Mouse (Mus musculus) heart, embryonic 11.5 days (tissue): Measurements from ENCODE around the gene Rnf208. TPM values are rescaled to one million over a fixed set of nuclear protein-coding genes. Genes with fewer than 3 reads are reported as not detected.

Source experiments
- ATAC-seq: fragments of 200-750 bp; cut with Nextera tagmentation; replicated peaks from 2 replicates; pipeline ENCODE4 v1.8.0; 2017; ENCODE audit warnings: moderate library complexity; ENCODE audit not compliant: insufficient number of reproducible peaks, low FRiP score, low TSS enrichment
- H3K27ac ChIP-seq: fragments of 300-500 bp; sonication (generic); 2 replicates; pipeline ENCODE4 v1.5.1; 2014; ENCODE audit warnings: mild to moderate bottlenecking, low read depth, low read length
- H3K27me3 ChIP-seq: fragments of 300-500 bp; sonication (generic); 2 replicates; pipeline ENCODE4 v1.6.1; 2014; ENCODE audit warnings: mild to moderate bottlenecking, low read length, mixed read lengths; ENCODE audit not compliant: control insufficient read depth, insufficient read depth
- H3K36me3 ChIP-seq: fragments of 300-500 bp; sonication (generic); 2 replicates; pipeline ENCODE4 v1.6.1; 2014; ENCODE audit warnings: mild to moderate bottlenecking, low read length, moderate library complexity, mixed read lengths; ENCODE audit not compliant: control insufficient read depth, insufficient read depth
- H3K4me1 ChIP-seq: fragments of 300-500 bp; sonication (generic); 2 replicates; pipeline ENCODE4 v1.6.1; 2014; ENCODE audit warnings: low read length; ENCODE audit not compliant: control insufficient read depth, insufficient read depth
- H3K4me2 ChIP-seq: fragments of 300-500 bp; sonication (generic); 2 replicates; pipeline ENCODE4 v1.6.1; 2014; ENCODE audit warnings: mild to moderate bottlenecking, moderate library complexity
- H3K4me3 ChIP-seq: fragments of 300-500 bp; sonication (generic); 2 replicates; pipeline ENCODE4 v1.5.1; 2014; ENCODE audit warnings: low read depth, low read length
- H3K9ac ChIP-seq: fragments of 300-500 bp; sonication (generic); 2 replicates; pipeline ENCODE4 v1.6.1; 2014; ENCODE audit warnings: mild to moderate bottlenecking, low read depth, low read length, moderate library complexity
- H3K9me3 ChIP-seq: fragments of 300-500 bp; sonication (generic); replicated peaks from 2 replicates; pipeline ENCODE4 v1.6.1; 2016; ENCODE audit warnings: low read length; ENCODE audit not compliant: control insufficient read depth
- WGBS: fragments of 180-500 bp; shearing (Covaris S2); extraction: QIAGEN DNeasy Blood & Tissue Kit; methylation state at CpG from one replicate; pipeline ENCODE4 v1.1.7; 2014; ENCODE audit not compliant: insufficient replicate concordance; 5-methylcytosine and 5-hydroxymethylcytosine counted together
- polyA plus RNA-seq: library from polyadenylated mRNA; unstranded; fragments of >200 nt; fragmentation: Nextera tagmentation; extraction: Ambion mirVana; gene quantifications from 2 replicates; pipeline ENCODE4 v1.2.1, GENCODE M21; 2014

Rnf208 gene
- polyA plus RNA-seq, 1 experiment from 2014 or later = 7.1 TPM

DNA sequence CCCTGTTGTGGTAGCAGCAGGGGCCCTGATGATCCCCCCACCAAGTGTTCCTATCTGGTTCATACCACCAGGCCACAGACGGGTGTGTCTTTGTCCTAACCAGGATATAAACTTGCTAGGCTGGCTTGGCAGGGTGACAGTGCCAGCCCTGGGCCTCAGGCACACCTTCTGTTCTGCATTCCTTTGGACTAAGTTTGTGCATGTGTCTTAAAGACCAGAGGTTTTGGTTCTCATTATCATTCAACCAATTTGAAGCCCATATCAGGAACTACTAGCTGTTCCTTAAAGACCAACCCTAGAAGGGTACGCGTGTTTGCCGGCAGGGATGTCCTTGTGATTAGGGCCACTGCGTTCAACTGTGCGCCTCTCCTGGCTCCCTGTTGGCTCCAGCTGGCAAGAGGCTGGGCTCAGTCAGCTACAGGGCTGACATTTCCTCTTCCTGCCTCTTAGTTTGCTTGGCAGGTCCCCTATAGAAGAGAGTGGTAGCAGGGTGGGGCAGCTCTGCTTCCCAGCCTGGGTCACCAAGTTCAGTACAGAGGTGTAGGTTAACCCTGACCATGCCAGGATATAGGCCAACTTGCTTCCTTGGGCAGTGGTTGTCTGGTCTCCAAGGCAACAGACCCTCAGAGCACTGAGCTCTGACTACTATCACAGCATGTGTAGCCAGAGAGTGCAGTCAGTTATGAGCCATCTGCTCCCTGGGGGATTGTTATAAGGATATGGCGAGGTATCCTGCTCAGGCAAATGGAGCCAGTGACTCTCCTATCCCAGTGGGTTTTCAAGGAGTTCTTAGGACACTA lies 45.0 kb downstream of the Rnf208 start:
- Histone ChIP-seq H3K9ac (no peak overlapping the region), H3K4me2 (no peak overlapping the region), H3K27me3 (peaks cover 44% of the 10 kb centered on the region), H3K4me1 (peaks cover 11% of the 10 kb centered on the region; the same call in 1 of the 2 replicates), H3K27ac (no peak overlapping the region), H3K9me3 (no peaks in the 10 kb centered on the region), H3K4me3 (no peak overlapping the region), H3K36me3 (peaks cover 11% of the 10 kb centered on the region; the same call in 1 of the 2 replicates)
- ATAC-seq = no peak
- WGBS = 44% methylated on average over 7 of the region's 7 CpGs

DNA sequence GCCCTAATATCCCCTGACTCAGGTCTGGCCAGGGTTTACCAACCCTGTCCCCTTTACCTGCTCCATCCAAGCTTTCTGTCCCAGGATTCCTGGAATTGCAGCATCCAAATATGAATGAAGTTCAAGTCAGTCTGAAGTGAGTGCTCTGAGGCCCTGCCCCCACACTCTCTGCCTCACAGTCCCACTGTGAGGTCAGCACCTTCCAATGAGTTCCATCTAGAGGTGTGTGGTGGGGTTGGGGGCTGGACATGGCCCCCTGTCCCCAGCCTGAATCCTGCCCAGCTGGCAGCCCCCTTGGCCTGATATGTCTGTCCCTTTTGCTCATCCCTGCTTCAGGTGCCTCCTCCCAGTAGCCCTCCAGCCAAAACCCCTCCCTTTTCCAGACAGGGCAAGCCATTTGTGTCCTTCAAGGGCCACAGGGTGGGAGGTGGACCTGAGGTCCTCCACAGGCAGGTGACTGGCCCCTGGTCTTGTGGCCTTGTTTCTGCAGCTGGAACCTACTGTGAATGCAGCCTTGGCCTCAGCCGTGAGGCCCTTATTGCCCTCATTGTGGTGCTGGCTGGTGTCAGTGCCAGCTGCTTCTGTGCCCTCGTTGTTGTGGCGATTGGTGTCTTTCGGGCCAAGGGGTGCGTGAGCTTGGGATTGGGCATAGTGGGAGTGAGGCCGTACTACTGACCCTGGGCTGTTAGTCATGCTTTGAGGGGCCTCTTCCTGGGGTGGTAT lies 46.0 kb downstream of the Rnf208 start, which contains the start of gene Tmem210:
Gene Tmem210, plus strand, starts transcription at position 219 of the 723 bp plus-strand sequence.
- Histone ChIP-seq H3K4me2 (no peak within 1 kb of the TSS), H3K4me1 (peaks cover 16% of the 10 kb centered on the region; the same call in 1 of the 2 replicates), H3K27ac (no peak within 1 kb of the TSS), H3K36me3 (peaks cover 10% of the 10 kb centered on the region; the same call in 1 of the 2 replicates), H3K9me3 (no peaks in the 10 kb centered on the region), H3K4me3 (no peak within 1 kb of the TSS), H3K9ac (no peak within 1 kb of the TSS), H3K27me3 (peaks cover 54% of the 10 kb centered on the region)
- ATAC-seq = no peak
- 76% methylated on average over 6 of the region's 6 CpGs for WGBS

DNA sequence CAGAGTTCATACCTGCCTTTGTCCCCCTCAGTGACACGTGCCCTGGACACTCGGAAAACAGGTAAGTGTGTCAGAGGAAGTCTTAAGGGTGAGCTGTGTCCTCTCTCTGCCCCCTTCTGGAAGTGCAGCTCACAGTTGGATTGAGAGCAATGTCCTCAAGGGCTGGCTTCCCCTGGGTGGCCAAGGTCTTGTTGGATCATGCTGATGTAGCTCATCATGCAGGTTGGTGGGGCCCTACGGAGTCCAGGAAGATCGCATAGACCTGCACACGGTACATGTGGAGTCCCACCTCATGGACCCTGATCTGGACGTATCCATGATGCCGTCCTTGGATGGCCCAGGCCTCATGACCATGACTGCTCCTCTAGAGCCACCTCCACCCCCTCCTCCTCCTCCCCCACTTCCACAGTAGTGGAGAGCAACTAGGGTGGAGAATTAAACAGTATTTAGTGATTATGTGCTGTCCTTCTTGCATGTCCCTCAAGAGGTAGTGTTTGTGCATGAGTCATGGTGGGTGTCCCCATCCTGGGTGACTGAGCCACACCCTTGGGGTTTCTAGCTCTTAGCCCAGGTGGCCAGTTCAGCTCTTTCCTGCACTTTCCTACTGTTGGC lies 46.8 kb downstream of the Rnf208 start:
- peaks cover 10% of the 10 kb centered on the region; the same call in 1 of the 2 replicates for H3K36me3 ChIP-seq
- 77% methylated on average over 7 of the region's 7 CpGs for WGBS
- H3K4me2 ChIP-seq = no peak overlapping the region
- ATAC-seq = no peak
- peaks cover 16% of the 10 kb centered on the region; the same call in 1 of the 2 replicates for H3K4me1 ChIP-seq
- peaks cover 62% of the 10 kb centered on the region for H3K27me3 ChIP-seq
- no peaks in the 10 kb centered on the region for H3K9me3 ChIP-seq
- no peak overlapping the region for H3K4me3 ChIP-seq
- H3K27ac ChIP-seq = no peak overlapping the region
- no peak overlapping the region for H3K9ac ChIP-seq

DNA sequence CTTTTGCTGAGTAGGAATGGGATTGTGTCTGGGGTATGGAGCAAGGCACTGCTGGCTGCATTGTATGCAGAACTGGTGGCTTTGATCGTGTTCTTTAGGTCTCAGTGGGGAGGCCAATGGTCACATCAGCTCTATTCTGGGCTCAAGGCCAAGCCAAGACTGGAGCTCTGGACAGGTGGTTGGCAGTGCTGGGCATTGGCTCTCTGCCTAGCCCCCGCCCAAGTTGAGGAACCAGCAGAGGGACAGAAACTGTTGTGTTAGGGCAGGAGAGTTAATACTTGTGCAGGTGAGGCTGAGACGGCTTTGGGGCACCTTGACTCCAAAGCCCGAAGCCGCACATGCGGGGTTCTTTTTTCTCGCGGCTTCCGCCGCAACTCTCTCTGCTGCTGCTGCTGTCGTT lies 47.6 kb downstream of the Rnf208 start, which contains the start of gene Lrrc26:
Gene Lrrc26, plus strand, starts transcription at position 265 of the 400 bp plus-strand sequence.
- Histone ChIP-seq H3K36me3 (peaks cover 6% of the 10 kb centered on the region; the same call in 1 of the 2 replicates), H3K27me3 (peaks cover 70% of the 10 kb centered on the region), H3K4me2 (peak within 1 kb of the TSS; percentile 44), H3K9me3 (no peaks in the 10 kb centered on the region), H3K27ac (no peak within 1 kb of the TSS), H3K9ac (no peak within 1 kb of the TSS), H3K4me3 (peak within 1 kb of the TSS; percentile 16), H3K4me1 (peaks cover 16% of the 10 kb centered on the region; the same call in 1 of the 2 replicates)
- no peak for ATAC-seq
- 12% methylated on average over 11 of the region's 11 CpGs for WGBS

DNA sequence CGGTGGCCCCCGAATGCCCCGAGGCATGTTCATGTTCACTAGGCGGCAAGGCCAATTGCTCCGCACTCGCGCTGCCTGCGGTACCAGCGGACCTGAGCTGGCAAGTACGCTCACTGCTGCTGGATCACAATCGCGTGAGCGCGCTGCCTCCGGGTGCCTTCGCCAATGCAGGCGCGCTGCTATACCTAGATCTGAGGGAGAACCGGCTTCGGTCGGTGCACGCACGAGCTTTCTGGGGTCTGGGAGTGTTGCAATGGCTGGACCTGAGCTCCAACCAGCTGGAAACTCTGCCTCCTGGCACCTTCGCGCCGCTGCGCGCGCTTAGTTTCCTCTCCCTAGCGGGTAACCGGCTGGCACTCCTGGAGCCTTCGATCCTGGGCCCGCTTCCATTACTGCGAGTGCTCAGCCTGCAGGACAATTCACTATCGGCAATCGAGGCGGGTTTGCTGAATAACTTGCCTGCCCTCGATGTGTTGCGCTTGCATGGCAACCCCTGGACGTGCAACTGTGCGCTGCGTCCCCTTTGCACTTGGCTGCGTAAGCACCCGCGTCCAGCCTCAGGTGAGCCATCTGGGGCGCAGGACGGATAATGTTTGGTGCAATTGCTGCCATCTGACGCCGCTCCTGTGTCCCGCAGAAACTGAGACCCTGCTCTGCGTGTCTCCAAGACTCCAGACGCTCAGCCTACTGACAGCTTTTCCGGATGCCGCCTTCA lies 48.2 kb downstream of the Rnf208 start:
- Histone ChIP-seq H3K27me3 (peaks cover 76% of the 10 kb centered on the region), H3K9ac (no peak overlapping the region), H3K4me1 (peaks cover 16% of the 10 kb centered on the region; the same call in 1 of the 2 replicates), H3K9me3 (no peaks in the 10 kb centered on the region), H3K27ac (no peak overlapping the region), H3K36me3 (0 out of 2 replicates have a peak, but pooled peaks cover under 1% of the 10 kb centered on the region), H3K4me3 (peak overlapping the region; percentile 16), H3K4me2 (peak overlapping the region; percentile 44)
- 2% methylated on average over 54 of the region's 54 CpGs for WGBS
- ATAC-seq = no peak

DNA sequence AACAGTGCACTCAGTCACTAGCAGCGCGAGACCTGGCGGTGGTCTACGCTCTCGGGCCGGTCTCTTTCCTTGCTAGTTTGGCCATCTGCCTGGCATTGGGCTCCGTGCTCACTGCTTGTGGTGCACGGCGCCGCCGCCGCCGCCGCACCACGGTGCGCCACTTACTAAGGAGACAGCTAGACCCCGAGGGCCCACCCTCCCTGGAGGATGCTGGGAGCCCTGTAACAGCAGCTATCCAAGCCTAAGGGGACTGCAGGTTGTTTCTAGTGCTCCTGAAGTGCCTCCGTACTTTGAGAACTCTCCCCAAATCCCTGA lies 48.7 kb downstream of the Rnf208 start:
- Histone ChIP-seq H3K4me2 (peak overlapping the region; percentile 44), H3K27me3 (peaks cover 81% of the 10 kb centered on the region), H3K4me3 (peak overlapping the region; percentile 16), H3K36me3 (no peaks in the 10 kb centered on the region), H3K4me1 (peaks cover 16% of the 10 kb centered on the region; the same call in 1 of the 2 replicates), H3K27ac (no peak overlapping the region), H3K9ac (no peak overlapping the region), H3K9me3 (no peaks in the 10 kb centered on the region)
- ATAC-seq = no peak
- WGBS = under 1% methylated on average over 18 of the region's 18 CpGs

DNA sequence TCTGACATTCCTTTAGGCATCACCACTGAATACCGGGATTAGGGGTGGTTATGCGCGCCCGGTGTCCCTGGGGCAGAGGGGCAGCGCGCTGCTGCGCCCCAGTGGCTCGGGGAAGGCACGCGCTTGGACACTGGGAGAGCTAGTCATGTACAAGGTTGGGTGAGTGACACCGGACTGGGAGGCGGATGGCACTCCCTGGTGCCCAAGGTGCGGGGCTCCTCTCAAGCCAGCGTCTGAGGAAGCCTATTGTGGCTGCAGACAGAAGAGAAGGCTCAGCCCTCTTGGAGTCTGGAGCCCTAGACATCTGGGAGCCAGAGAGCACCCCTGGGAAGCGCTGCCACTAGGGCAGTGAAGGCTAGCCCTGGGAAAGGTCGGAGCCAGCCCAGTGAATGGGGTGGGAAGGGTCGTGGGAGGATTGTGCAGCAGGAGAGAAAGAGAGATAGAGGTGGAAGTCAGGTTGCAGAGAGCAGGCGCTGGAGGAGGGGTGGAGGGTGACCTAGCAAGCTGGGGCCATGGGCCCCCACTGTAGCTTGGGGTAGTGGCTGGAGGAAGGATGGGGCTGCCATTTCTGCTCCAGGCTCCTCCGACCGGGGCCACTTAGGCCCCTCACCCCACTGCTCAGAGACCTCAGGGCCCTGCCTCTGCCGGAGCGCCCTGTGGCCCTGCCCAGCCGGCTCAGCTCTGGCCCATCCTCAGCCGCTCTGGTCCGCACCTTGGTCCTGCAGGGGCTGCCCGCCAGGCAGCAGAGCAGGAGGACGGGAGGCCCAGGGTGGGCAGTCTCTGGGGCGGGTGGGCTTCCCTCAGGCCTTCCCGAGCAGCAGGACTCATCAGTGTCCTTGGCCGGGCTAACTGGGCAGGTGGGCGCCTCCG lies 49.4 kb downstream of the Rnf208 start:
- H3K9me3 ChIP-seq = no peaks in the 10 kb centered on the region
- no peak overlapping the region for H3K9ac ChIP-seq
- no peaks in the 10 kb centered on the region for H3K36me3 ChIP-seq
- WGBS = 11% methylated on average over 31 of the region's 32 CpGs
- peak overlapping the region; percentile 58 for H3K4me2 ChIP-seq
- H3K27me3 ChIP-seq = peaks cover 88% of the 10 kb centered on the region
- ATAC-seq = 0 out of 2 replicates have a peak, but pooled peaks have one; percentile 7
- H3K4me3 ChIP-seq = peak overlapping the region; percentile 31
- H3K4me1 ChIP-seq = peaks cover 16% of the 10 kb centered on the region; the same call in 1 of the 2 replicates
- no peak overlapping the region for H3K27ac ChIP-seq
